Mouse (Mus musculus) spleen, postnatal 10 days (tissue): ENCODE data around the gene Epha3.

Experiments used
- DNase-seq, 2 experiments: peaks; one replicate each; pipeline ENCODE4 v3.0.0; 2021 to 2022; ENCODE audit warnings: low spot score in 2 of 2

The Epha3 gene

GRCm38 (mm10) chr16:63653393-63653918 is 210.5 kb downstream of the Epha3 start:
- no peak for DNase-seq

GRCm38 (mm10) chr16:63650760-63651159 is 213.2 kb downstream of the Epha3 start:
- no peak for DNase-seq

GRCm38 (mm10) chr16:63646577-63646976 is 217.4 kb downstream of the Epha3 start:
- no peak for DNase-seq

- DNase-seq: no peak
Measured at GRCm38 (mm10) chr16:63642641-63643040, 221.3 kb downstream of the Epha3 start.

- DNase-seq: no peak
Measured at GRCm38 (mm10) chr16:63641603-63642002, 222.4 kb downstream of the Epha3 start.

- no peak for DNase-seq
Measured at GRCm38 (mm10) chr16:63638701-63639100, 225.3 kb downstream of the Epha3 start.

GRCm38 (mm10) chr16:63633748-63634166 is 230.2 kb downstream of the Epha3 start:
- no peak for DNase-seq

GRCm38 (mm10) chr16:63625229-63625628 is 238.7 kb downstream of the Epha3 start:
- DNase-seq: no peak

GRCm38 (mm10) chr16:63621845-63622244 is 242.1 kb downstream of the Epha3 start:
- DNase-seq: no peak

- no peak for DNase-seq
Measured at GRCm38 (mm10) chr16:63615396-63615795, 248.6 kb downstream of the Epha3 start.

GRCm38 (mm10) chr16:63613006-63613405 is 251.0 kb downstream of the Epha3 start:
- no peak for DNase-seq

GRCm38 (mm10) chr16:63600229-63600628 is 263.7 kb downstream of the Epha3 start:
- no peak for DNase-seq

GRCm38 (mm10) chr16:63594656-63595055 is 269.3 kb downstream of the Epha3 start:
- no peak for DNase-seq

- no peak for DNase-seq
Measured at GRCm38 (mm10) chr16:63569746-63570145, 294.2 kb downstream of the Epha3 start.

GRCm38 (mm10) chr16:63566106-63566836 is 297.7 kb downstream of the Epha3 start:
- DNase-seq: no peak

GRCm38 (mm10) chr16:63556410-63557146 is 307.4 kb downstream of the Epha3 start:
- no peak for DNase-seq

- DNase-seq: no peak
Measured at GRCm38 (mm10) chr16:63552531-63552930, 311.4 kb downstream of the Epha3 start.

- DNase-seq: no peak
Measured at GRCm38 (mm10) chr16:63539489-63539888, 324.5 kb downstream of the Epha3 start.

GRCm38 (mm10) chr16:63528821-63529220 is 335.2 kb downstream of the Epha3 start:
- no peak for DNase-seq

- no peak for DNase-seq
Measured at GRCm38 (mm10) chr16:63517636-63518035, 346.3 kb downstream of the Epha3 start.

- no peak for DNase-seq
Measured at GRCm38 (mm10) chr16:63510069-63510468, 353.9 kb downstream of the Epha3 start.

- no peak for DNase-seq
Measured at GRCm38 (mm10) chr16:63506437-63506836, 357.5 kb downstream of the Epha3 start.

- no peak for DNase-seq
Measured at GRCm38 (mm10) chr16:63501456-63501855, 362.5 kb downstream of the Epha3 start.
